Mouse (Mus musculus) stomach, embryonic 15.5 days (tissue): ENCODE measurements around the gene Htra2. TPM values are rescaled to one million over a fixed set of nuclear protein-coding genes. Genes with fewer than 3 reads are reported as not detected.

Source experiments
- ATAC-seq: fragments of 200-750 bp; cut with Nextera tagmentation; 2 replicates; pipeline ENCODE4 v1.8.0; 2017; ENCODE audit warnings: low read depth, moderate number of reproducible peaks, moderate TSS enrichment; ENCODE audit not compliant: insufficient read depth, low FRiP score
- H3K27ac ChIP-seq: fragments of 300-500 bp; sonication (generic); 2 replicates; pipeline ENCODE4 v1.5.1; 2015; ENCODE audit warnings: mild to moderate bottlenecking, inconsistent platforms
- H3K27me3 ChIP-seq: fragments of 300-500 bp; sonication (generic); replicated peaks from 2 replicates; pipeline ENCODE4 v1.6.1; 2015; ENCODE audit warnings: inconsistent platforms
- H3K36me3 ChIP-seq: fragments of 300-500 bp; sonication (generic); 2 replicates; pipeline ENCODE4 v1.6.1; 2015; ENCODE audit warnings: inconsistent platforms
- H3K4me1 ChIP-seq: fragments of 300-500 bp; sonication (generic); 2 replicates; pipeline ENCODE4 v1.6.1; 2015; ENCODE audit warnings: inconsistent platforms
- H3K4me2 ChIP-seq: fragments of 300-500 bp; sonication (generic); 2 replicates; pipeline ENCODE4 v1.6.1; 2015; ENCODE audit warnings: mild to moderate bottlenecking, inconsistent platforms
- H3K4me3 ChIP-seq: fragments of 300-500 bp; sonication (generic); replicated peaks from 2 replicates; pipeline ENCODE4 v1.5.1; 2015; ENCODE audit warnings: inconsistent platforms
- H3K9ac ChIP-seq: fragments of 300-500 bp; sonication (generic); 2 replicates; pipeline ENCODE4 v1.6.1; 2015; ENCODE audit warnings: inconsistent platforms
- H3K9me3 ChIP-seq: fragments of 300-500 bp; sonication (generic); 2 replicates; pipeline ENCODE4 v1.6.1; 2016; ENCODE audit warnings: inconsistent platforms
- WGBS: fragments of 180-500 bp; shearing (Covaris S2); methylation state at CpG from one replicate; pipeline ENCODE4 v1.1.7; 2015; 5-methylcytosine and 5-hydroxymethylcytosine counted together
- polyA plus RNA-seq: library from polyadenylated mRNA; unstranded; fragments of >200 nt; fragmentation: Nextera tagmentation; extraction: Ambion mirVana; gene quantifications from 2 replicates; pipeline ENCODE4 v1.2.1, GENCODE M21; 2015

Htra2 gene
- polyA plus RNA-seq, 1 experiment from 2014 or later, result 86.6 TPM

- Histone ChIP-seq H3K9me3 (no peaks in the 10 kb centered on the region), H3K27me3 (peaks cover 79% of the 10 kb centered on the region), H3K9ac (no peak within 1 kb of the TSS), H3K36me3 (no peaks in the 10 kb centered on the region), H3K4me2 (peak within 1 kb of the TSS; percentile 48), H3K4me3 (peak within 1 kb of the TSS; percentile 25), H3K4me1 (peaks cover 14% of the 10 kb centered on the region), H3K27ac (no peak within 1 kb of the TSS)
- ATAC-seq, result no peak
- WGBS, result 6% methylated on average over 41 of the region's 42 CpGs
Measured at GRCm38 (mm10) chr6:83086121-83087035, 31.3 kb upstream of the Htra2 start, which contains the start of gene Lbx2. Gene Lbx2, plus strand, starts transcription at chr6:83086367.

GRCm38 (mm10) chr6:83084477-83084876, 29.4 kb upstream of the Htra2 start:
- no peak for ATAC-seq
- WGBS, result 12% methylated on average over 6 of the region's 6 CpGs
- no peaks in the 10 kb centered on the region for H3K36me3 ChIP-seq
- H3K9me3 ChIP-seq, result no peaks in the 10 kb centered on the region
- peaks cover 67% of the 10 kb centered on the region for H3K27me3 ChIP-seq
- H3K4me1 ChIP-seq, result peaks cover 14% of the 10 kb centered on the region
- no peak overlapping the region for H3K4me3 ChIP-seq
- H3K27ac ChIP-seq, result no peak overlapping the region
- no peak overlapping the region for H3K4me2 ChIP-seq
- H3K9ac ChIP-seq, result no peak overlapping the region

GRCm38 (mm10) chr6:83083497-83083896, 28.4 kb upstream of the Htra2 start:
- no peak for ATAC-seq
- Histone ChIP-seq H3K4me3 (no peak overlapping the region), H3K4me2 (no peak overlapping the region), H3K27me3 (peaks cover 59% of the 10 kb centered on the region), H3K4me1 (peaks cover 20% of the 10 kb centered on the region), H3K36me3 (no peaks in the 10 kb centered on the region), H3K27ac (no peak overlapping the region), H3K9ac (no peak overlapping the region), H3K9me3 (no peaks in the 10 kb centered on the region)
- WGBS, result 21% methylated on average over 5 of the region's 5 CpGs

- Histone ChIP-seq H3K27me3 (peaks cover 46% of the 10 kb centered on the region), H3K4me1 (peaks cover 8% of the 10 kb centered on the region; the same call in 1 of the 2 replicates), H3K9ac (no peak overlapping the region), H3K27ac (no peak overlapping the region), H3K9me3 (no peaks in the 10 kb centered on the region), H3K4me3 (no peak overlapping the region), H3K36me3 (no peaks in the 10 kb centered on the region), H3K4me2 (no peak overlapping the region)
- WGBS, result 92% methylated on average over 5 of the region's 5 CpGs
- no peak for ATAC-seq
Measured at GRCm38 (mm10) chr6:83080210-83080609, 25.1 kb upstream of the Htra2 start.

GRCm38 (mm10) chr6:83078324-83078858, 23.3 kb upstream of the Htra2 start:
- WGBS, result under 1% methylated on average over 46 of the region's 46 CpGs
- peak overlapping the region; percentile 66 for H3K4me3 ChIP-seq
- peak overlapping the region; percentile 87 for H3K27ac ChIP-seq
- peaks cover 43% of the 10 kb centered on the region for H3K27me3 ChIP-seq
- H3K4me2 ChIP-seq, result peak overlapping the region; percentile 98
- peak; percentile 92 for ATAC-seq
- H3K36me3 ChIP-seq, result no peaks in the 10 kb centered on the region
- H3K4me1 ChIP-seq, result peaks cover 8% of the 10 kb centered on the region; the same call in 1 of the 2 replicates
- peak overlapping the region; percentile 53 for H3K9ac ChIP-seq
- H3K9me3 ChIP-seq, result no peaks in the 10 kb centered on the region

- peak within 1 kb of the TSS; percentile 98 for H3K4me2 ChIP-seq
- H3K36me3 ChIP-seq, result no peaks in the 10 kb centered on the region
- H3K9me3 ChIP-seq, result no peaks in the 10 kb centered on the region
- peak within 1 kb of the TSS; percentile 87 for H3K27ac ChIP-seq
- ATAC-seq, result peak; percentile 42
- peaks cover 41% of the 10 kb centered on the region for H3K27me3 ChIP-seq
- under 1% methylated on average over 54 of the region's 54 CpGs for WGBS
- H3K4me1 ChIP-seq, result peaks cover 8% of the 10 kb centered on the region; the same call in 1 of the 2 replicates
- H3K4me3 ChIP-seq, result peak within 1 kb of the TSS; percentile 66
- peak within 1 kb of the TSS; percentile 68 for H3K9ac ChIP-seq
Measured at GRCm38 (mm10) chr6:83077630-83078323, 22.7 kb upstream of the Htra2 start, which contains the start of gene Pcgf1. Gene Pcgf1, plus strand, starts transcription at chr6:83077869.

GRCm38 (mm10) chr6:83074979-83075378, 19.9 kb upstream of the Htra2 start:
- H3K4me3 ChIP-seq, result no peak overlapping the region
- ATAC-seq, result no peak
- WGBS, result 12% methylated on average over 2 of the region's 2 CpGs
- no peaks in the 10 kb centered on the region for H3K9me3 ChIP-seq
- peaks cover 19% of the 10 kb centered on the region for H3K4me1 ChIP-seq
- H3K9ac ChIP-seq, result no peak overlapping the region
- no peak overlapping the region for H3K27ac ChIP-seq
- H3K27me3 ChIP-seq, result peaks cover 63% of the 10 kb centered on the region
- no peak overlapping the region for H3K4me2 ChIP-seq
- no peaks in the 10 kb centered on the region for H3K36me3 ChIP-seq

GRCm38 (mm10) chr6:83071220-83071619, 16.1 kb upstream of the Htra2 start:
- H3K4me1 ChIP-seq, result peaks cover 28% of the 10 kb centered on the region
- no peak for ATAC-seq
- H3K36me3 ChIP-seq, result no peaks in the 10 kb centered on the region
- no peaks in the 10 kb centered on the region for H3K9me3 ChIP-seq
- H3K27ac ChIP-seq, result no peak overlapping the region
- 2% methylated on average over 24 of the region's 24 CpGs for WGBS
- peak overlapping the region; percentile 28 for H3K4me3 ChIP-seq
- H3K4me2 ChIP-seq, result peak overlapping the region; percentile 16; the same call in 1 of the 2 replicates
- H3K27me3 ChIP-seq, result peaks cover 91% of the 10 kb centered on the region
- H3K9ac ChIP-seq, result no peak overlapping the region

GRCm38 (mm10) chr6:83070311-83071219, 15.5 kb upstream of the Htra2 start:
- Histone ChIP-seq H3K36me3 (no peaks in the 10 kb centered on the region), H3K9me3 (no peaks in the 10 kb centered on the region), H3K4me3 (peak overlapping the region; percentile 28), H3K4me2 (peak overlapping the region; percentile 37), H3K4me1 (peaks cover 28% of the 10 kb centered on the region), H3K9ac (no peak overlapping the region), H3K27me3 (peaks cover 93% of the 10 kb centered on the region), H3K27ac (no peak overlapping the region)
- WGBS, result under 1% methylated on average over 52 of the region's 58 CpGs
- ATAC-seq, result no peak

GRCm38 (mm10) chr6:83070247-83070310, 15.0 kb upstream of the Htra2 start, which contains the start of gene Tlx2:
Gene Tlx2, minus strand, starts transcription at chr6:83070293.
- Histone ChIP-seq H3K9me3 (no peaks in the 10 kb centered on the region), H3K4me1 (peaks cover 28% of the 10 kb centered on the region), H3K4me2 (peak within 1 kb of the TSS; percentile 56), H3K27me3 (peaks cover 92% of the 10 kb centered on the region), H3K36me3 (no peaks in the 10 kb centered on the region), H3K4me3 (peak within 1 kb of the TSS; percentile 28), H3K27ac (no peak within 1 kb of the TSS), H3K9ac (no peak within 1 kb of the TSS)
- under 1% methylated on average over 10 of the region's 10 CpGs for whole genome bisulfite sequencing
- ATAC-seq, result no peak

- Histone ChIP-seq H3K27ac (no peak overlapping the region), H3K4me2 (peak overlapping the region; percentile 56), H3K9ac (no peak overlapping the region), H3K4me3 (peak overlapping the region; percentile 28), H3K4me1 (peaks cover 28% of the 10 kb centered on the region), H3K36me3 (no peaks in the 10 kb centered on the region), H3K9me3 (no peaks in the 10 kb centered on the region), H3K27me3 (peaks cover 93% of the 10 kb centered on the region)
- 2% methylated on average over 69 of the region's 69 CpGs for WGBS
- no peak for ATAC-seq
Measured at GRCm38 (mm10) chr6:83069488-83070246, 14.6 kb upstream of the Htra2 start.
